Mouse (Mus musculus) left cerebral cortex, postnatal 36 days (tissue): ENCODE results near the gene Spata25. TPM values are rescaled to one million over a fixed set of nuclear protein-coding genes. Genes with fewer than 3 reads are reported as not detected.

Experiments
- DNase-seq, 2 experiments: peaks; one replicate each; pipeline ENCODE4 v3.0.0; 2021 to 2022; ENCODE audit warnings: low spot score in 2 of 2, mixed read lengths in 1 of 2
- intact Hi-C: fragments of 180-260 bp; cut with DNase I; formaldehyde crosslinking; loops from one replicate; pipeline ENCODE4 v1.15.1; 2025
- total RNA-seq, 2 experiments: library from RNA; stranded (reverse); gene quantifications; 2 replicates each; pipeline ENCODE4 v1.2.3; 2021

The Spata25 gene
- total RNA-seq, 2 experiments from 2014 or later: 1.7 TPM; not detected in 1

- intact Hi-C loops: no loop called here
- DNase-seq: no peak
Observed at GRCm38 (mm10) chr2:164787779-164788178, 40.6 kb downstream of the Spata25 start.

GRCm38 (mm10) chr2:164787032-164787431 lies 41.3 kb downstream of the Spata25 start:
- intact Hi-C loops: no loop called here
- DNase-seq: no peak

GRCm38 (mm10) chr2:164786388-164786885 lies 41.9 kb downstream of the Spata25 start:
- intact Hi-C loops: no loop called here
- peak in 1 of 2 experiments; percentile 21 for DNase-seq

DNA sequence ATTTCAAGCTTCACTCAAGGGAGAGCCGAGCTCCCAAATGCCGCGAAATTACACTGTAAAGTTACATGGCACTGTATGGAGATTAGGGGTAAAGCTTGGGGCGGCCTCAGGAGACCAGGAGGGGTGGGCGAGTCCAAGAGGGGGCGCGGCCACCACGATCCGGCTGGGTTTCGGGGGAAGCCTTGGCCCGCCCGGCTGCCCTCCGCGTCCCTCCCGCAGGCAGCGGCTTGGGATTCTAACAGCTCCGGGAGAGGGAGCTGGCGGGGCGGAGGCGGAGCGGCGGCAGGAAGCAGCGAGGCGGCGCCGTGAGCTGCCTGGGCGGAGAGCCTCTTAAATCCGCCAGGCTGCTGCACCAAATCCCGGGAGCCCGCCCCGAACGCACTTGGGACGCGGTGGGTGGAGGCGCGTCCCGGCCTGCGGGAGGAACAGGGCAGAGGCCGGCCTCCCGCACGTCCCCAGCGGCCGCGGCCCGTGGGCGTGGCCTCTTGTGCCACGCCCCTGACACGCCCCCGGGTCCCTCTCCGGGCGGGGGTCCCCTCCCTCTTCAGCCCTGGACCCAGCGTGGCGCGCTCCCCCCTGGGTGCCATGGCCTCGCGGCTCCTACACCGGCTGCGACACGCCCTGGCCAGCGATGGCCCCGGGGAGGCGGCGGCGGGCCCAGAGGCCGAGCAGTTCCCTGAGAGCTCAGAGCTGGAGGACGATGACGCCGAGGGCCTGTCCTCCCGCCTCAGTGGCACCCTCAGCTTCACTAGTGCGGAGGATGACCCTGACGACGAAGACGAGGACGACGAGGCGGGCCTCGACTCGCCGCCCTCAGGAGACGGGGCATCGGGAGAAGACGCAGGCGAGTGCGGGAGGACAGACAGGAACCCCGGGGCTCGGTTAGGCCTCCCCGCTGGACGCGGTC lies 42.6 kb downstream of the Spata25 start, which contains the start of gene Snx21:
Snx21 (plus strand) TSS at position 343 of the 907 bp plus-strand sequence.
- intact Hi-C loops: no loop called here

GRCm38 (mm10) chr2:164784869-164785420 lies 43.4 kb downstream of the Spata25 start:
- no peak for DNase-seq
- intact Hi-C loops: no loop called here

More for the DNA sequence above, 42.6 kb downstream of the Spata25 start, which contains the start of gene Snx21:
- peak; percentile 87 to 90 for DNase-seq

DNA sequence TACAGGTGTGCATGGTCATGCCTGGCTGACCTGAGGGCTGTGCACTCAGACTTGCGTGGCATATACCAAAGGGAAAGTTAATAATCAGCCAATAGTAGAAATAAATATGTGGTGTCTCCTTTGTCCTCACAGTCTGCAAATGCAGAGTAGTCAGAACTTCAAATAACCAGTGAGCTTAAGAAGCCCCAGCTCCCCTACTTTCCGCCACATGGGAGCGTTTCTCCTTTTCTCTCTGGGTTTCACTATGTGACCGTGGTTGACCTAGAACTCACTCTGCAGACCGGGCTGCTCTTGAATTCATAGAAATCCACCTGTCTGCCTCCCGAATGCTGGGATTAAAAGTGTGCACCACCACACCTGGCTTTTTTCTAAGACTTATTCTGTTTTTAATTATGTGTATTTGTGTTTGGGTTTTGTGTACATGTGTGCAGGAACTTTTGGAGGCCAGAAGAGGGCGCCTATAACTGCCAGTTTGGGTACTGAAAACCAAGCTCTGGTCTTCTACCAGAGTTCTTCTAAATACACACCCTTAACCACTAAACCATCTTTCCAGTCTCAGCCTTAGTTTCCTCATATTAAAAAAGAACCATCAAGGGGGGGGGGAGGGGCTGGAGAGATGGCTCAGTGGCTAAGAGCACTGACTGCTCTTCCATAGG lies 44.3 kb downstream of the Spata25 start:
- intact Hi-C loops: no loop called here
- no peak for DNase-seq

DNA sequence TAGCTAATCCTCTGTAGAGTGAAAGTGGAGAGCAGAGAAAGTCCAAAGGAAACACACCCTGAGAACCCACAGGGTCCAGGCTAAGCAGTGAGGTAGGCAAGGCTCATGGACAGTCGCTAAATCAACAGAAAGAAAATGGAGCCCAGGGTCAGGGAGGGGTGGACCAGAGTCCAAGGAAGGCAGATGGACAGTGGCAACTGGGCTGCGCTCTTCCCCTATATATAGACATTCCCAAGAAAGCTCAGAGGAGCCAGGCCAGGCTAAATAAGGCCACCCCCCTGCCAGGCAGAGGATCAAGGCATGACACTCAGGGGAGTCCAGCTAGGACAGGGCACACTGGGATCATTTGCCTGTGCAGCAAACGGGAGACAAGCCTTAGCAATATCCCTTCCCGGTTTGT lies 46.5 kb downstream of the Spata25 start:
- DNase-seq: no peak
- intact Hi-C loops: no loop called here

DNA sequence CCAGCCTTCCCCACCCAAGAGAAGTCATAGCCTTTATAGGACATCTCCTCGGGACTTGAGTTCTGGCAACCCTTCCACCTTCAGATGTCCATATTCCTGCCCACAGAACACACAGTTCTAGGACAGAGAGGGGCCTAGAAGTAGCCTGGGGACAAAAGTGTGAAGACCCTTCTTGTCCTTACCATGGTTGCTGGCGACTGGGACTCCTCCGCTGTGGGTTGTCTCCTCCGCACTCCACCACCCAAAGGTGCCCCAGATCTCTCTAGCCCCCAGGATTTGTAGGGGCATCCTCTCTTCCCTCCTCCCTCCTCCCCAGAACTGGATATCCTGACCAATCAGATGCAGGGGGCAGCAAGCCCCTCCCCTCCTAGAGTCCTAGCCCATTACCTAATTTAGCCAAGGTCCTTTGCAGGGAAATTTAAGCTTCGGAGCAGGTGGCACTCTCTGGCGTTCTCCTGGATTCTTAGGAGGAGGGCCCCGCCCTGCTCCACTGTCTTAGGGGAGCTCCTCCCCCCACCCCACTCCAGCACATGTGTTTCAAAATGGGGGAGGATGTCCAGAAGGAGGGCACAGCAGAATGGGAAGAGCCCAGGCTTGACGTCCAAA lies 48.8 kb downstream of the Spata25 start, which contains the start of gene Tnnc2:
Tnnc2 (minus strand) TSS at position 487 of the 606 bp plus-strand sequence.
- intact Hi-C loops: no loop called here
- DNase-seq: no peak

DNA sequence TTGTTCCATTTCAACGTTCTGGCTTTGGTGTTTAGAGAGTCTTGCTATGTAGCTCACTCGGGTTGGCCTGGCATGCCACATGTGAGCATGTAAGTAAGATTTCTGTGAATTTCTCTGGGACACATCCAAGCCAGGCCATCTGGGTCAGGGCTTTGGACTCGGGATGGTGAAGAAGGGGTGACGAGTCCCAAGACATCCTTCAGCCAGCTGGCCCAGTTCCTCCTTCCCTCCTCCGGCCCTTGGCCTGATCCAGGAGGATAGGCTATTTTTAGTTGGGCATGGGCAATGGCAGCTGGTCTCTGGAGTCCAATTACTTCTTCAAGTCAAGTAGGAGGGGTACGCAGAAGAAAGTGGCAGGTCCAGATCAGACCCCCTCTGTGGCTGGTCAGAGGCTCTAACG lies 49.5 kb downstream of the Spata25 start:
- intact Hi-C loops: no loop called here
- DNase-seq: no peak

- no peak for DNase-seq
- intact Hi-C loops: no loop called here
Observed at GRCm38 (mm10) chr2:164778015-164778287, 50.4 kb downstream of the Spata25 start.

- intact Hi-C loops: no loop called here
- DNase-seq: no peak
Observed at GRCm38 (mm10) chr2:164777246-164778014, 50.9 kb downstream of the Spata25 start.

DNA sequence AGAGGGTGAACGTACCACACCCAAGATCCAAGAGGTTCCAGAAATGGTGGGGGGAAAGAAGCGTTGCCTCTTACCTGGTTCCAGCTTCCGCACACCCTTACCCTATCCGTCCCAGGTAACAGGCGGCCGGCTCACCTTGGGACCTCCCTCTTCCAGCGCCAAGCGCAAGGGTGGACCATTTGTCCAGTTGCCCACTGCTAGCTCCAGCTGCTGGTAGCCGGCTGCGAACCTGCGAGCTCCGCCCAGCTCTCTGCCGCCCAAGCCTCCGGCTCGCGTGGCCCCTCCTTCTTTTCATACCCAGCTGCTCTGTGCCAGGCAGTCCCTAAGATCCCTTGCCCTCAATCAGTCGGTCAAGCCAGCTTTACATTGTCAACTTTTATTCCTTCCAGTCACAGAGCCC lies 51.5 kb downstream of the Spata25 start:
- intact Hi-C loops: no loop called here
- no peak for DNase-seq

Other genes with a start within 250 kb of the Spata25 start
- not detected for gene Wfdc6a, start 243.1 kb downstream of the Spata25 start, total RNA-seq
- gene Eppin, start 234.9 kb downstream of the Spata25 start, total RNA-seq: not detected
- not detected for gene Wfdc6b, start 215.0 kb downstream of the Spata25 start, total RNA-seq
- not detected for gene Wfdc8, start 214.9 kb downstream of the Spata25 start, total RNA-seq
- not detected for gene Wfdc16, start 189.7 kb downstream of the Spata25 start, total RNA-seq
- gene Wfdc10, start 172.5 kb downstream of the Spata25 start, total RNA-seq: not detected
- not detected for gene Wfdc9, start 172.0 kb downstream of the Spata25 start, total RNA-seq
- not detected for gene Wfdc11, start 154.4 kb downstream of the Spata25 start, total RNA-seq
- gene Wfdc13, start 143.4 kb downstream of the Spata25 start, total RNA-seq: not detected
- not detected for gene Spint4, start 130.0 kb downstream of the Spata25 start, total RNA-seq
- not detected for gene Spint5, start 113.2 kb downstream of the Spata25 start, total RNA-seq
- gene Wfdc3, start 82.6 kb downstream of the Spata25 start, total RNA-seq: 1 to 10 TPM; 1.2 to 2.4 TPM
- gene Dnttip1, start 82.6 kb downstream of the Spata25 start, total RNA-seq: 10 to 100 TPM; 33.5 to 37.8 TPM
- gene Ube2c, start 58.6 kb downstream of the Spata25 start, total RNA-seq: 1 to 10 TPM in 1 of 2 experiments, under 1 TPM in 1; 0.57 to 1.3 TPM
- gene Tnnc2, start 48.6 kb downstream of the Spata25 start, total RNA-seq: under 1 TPM in 1 of 2 experiments, not detected in 1; 0.96 TPM
- gene Snx21, start 42.7 kb downstream of the Spata25 start, total RNA-seq: 10 to 100 TPM; 54.9 to 59.5 TPM
- 10 to 100 TPM; 25.5 to 27.6 TPM for gene Acot8, start 23.7 kb downstream of the Spata25 start, total RNA-seq
- gene Zswim3, start 23.4 kb downstream of the Spata25 start, total RNA-seq: 1 to 10 TPM; 8.2 to 8.3 TPM
- 10 to 100 TPM; 22.0 to 22.8 TPM for gene Zswim1, start 5.9 kb downstream of the Spata25 start, total RNA-seq
- 100 to 1,000 TPM; 104 to 105 TPM for gene Ctsa, start 4.3 kb upstream of the Spata25 start, total RNA-seq
- gene Neurl2, start 4.9 kb upstream of the Spata25 start, total RNA-seq: 1 to 10 TPM; 3.8 to 5.3 TPM
- 10 to 100 TPM; 81.9 to 86.4 TPM for gene Pltp, start 29.2 kb upstream of the Spata25 start, total RNA-seq
- gene Pcif1, start 50.8 kb upstream of the Spata25 start, total RNA-seq: 10 to 100 TPM; 42.8 to 46.7 TPM
- gene Zfp335, start 83.2 kb upstream of the Spata25 start, total RNA-seq: 10 to 100 TPM; 22.6 to 28.5 TPM
- gene Mmp9, start 112.2 kb upstream of the Spata25 start, total RNA-seq: 1 to 10 TPM; 1.7 to 2.1 TPM
- gene Slc12a5, start 132.3 kb upstream of the Spata25 start, total RNA-seq: 100 to 1,000 TPM; 521 to 559 TPM
- 10 to 100 TPM; 41.4 to 66.1 TPM for gene Ncoa5, start 206.3 kb upstream of the Spata25 start, total RNA-seq
- 1 to 10 TPM; 1.0 to 1.6 TPM for gene Cd40, start 227.1 kb upstream of the Spata25 start, total RNA-seq